Mouse (Mus musculus) thymus, adult 2 months (tissue): ENCODE data around the gene Nde1.

Experiments
- CTCF ChIP-seq: fragments of 200-500 bp; IDR thresholded peaks from 2 replicates; pipeline ENCODE4 v1.5.1; 2012; ENCODE audit warnings: mild to moderate bottlenecking, control low read depth, low read length, moderate library complexity, borderline replicate concordance; ENCODE audit not compliant: control insufficient read depth, poor library complexity, insufficient read depth; ENCODE audit errors: extremely low read depth
- POLR2A ChIP-seq: fragments of 200-500 bp; IDR thresholded peaks from 2 replicates; pipeline ENCODE4 v1.6.1; 2012; ENCODE audit warnings: mild to moderate bottlenecking, low read length, control low read depth, moderate library complexity; ENCODE audit not compliant: control insufficient read depth, poor library complexity, insufficient read depth; ENCODE audit errors: extremely low read depth

DNA sequence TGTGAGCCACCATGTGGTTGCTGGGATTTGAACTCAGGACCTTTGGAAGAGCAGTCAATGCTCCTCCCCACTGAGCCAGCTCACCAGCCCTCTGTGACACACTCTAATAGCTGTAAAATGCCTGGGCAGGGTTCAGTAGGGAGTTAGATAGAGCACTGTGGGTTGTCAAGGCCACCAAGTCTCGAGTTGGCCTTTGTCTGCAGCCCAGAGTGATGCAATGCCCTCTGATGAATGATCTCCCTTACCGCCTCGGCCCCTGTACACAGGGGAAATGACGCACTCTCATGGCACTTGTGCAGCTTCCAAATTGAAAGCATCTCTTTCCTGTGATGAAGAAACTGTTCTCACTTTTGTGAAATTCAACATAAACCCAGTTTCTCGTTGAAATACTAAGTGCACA is 31.2 kb upstream of the Nde1 start:
- TF ChIP-seq CTCF (no peak), POLR2A (no peak)
